Mouse (Mus musculus): Measurements from ENCODE around the gene Exoc7.

Gene Exoc7

DNA sequence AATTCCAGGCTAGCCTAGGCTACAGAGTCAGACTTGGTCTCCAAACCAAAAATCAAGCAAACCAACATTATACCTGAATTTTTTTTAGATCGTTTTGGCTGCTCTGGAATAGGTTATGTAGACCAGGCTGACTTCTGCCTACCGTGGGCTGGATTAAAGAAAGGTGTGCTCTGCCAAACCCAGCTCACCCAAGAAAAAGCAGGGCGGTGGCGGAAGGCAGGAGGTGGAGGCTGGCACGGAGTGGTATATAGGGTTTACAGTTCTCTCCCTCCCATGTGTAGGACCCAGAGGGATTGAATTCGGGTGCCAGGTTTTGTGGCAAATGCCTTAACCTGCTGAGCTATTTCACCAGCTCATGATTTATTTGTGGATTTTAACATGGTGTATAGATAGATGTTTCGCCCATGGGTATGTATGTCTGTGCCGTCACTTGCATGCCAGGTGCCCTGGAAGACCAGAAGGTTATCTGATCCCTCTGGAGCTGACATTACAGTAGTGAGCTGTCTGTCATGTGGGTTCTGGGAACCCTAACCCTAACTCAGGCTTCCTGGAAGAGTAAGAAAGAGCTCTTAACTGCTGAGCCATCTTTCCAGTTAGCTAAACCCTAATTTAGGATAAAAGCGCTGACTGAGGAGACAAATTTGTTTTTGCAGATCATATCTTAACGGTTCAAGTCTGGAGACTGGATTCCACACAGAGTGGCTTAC, at the start of gene Exoc7:
TSS of gene Exoc7 (minus strand) at position 215 of the 707 bp plus-strand sequence.
- DNase-seq: no peak

GRCm38 (mm10) chr11:116354521-116354920, 47.5 kb upstream of the Exoc7 start:
- no peak for DNase-seq

DNA sequence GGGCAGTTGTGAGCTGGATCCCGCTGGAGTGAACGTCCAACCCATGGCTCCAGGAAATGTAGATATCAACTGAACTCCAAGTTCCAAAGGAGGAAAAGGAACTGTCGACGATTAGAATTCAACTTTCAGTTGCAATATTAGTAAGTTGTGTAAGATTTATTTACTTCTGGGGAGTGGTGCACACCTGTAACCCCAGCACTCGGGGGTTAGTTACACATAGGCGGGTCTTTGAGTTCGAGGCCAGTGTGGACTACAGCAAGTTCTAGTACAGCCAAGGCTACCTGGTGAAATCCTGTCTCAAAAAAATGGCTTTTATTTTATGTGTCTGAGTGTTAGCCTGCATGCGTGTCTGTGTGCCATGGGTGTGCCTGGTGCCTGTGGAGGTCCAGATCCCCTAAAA, 46.5 kb upstream of the Exoc7 start:
- DNase-seq: no peak

- no peak for DNase-seq
Measured at GRCm38 (mm10) chr11:116351294-116351693, 44.3 kb upstream of the Exoc7 start.

GRCm38 (mm10) chr11:116347955-116348354, 40.9 kb upstream of the Exoc7 start:
- no peak for DNase-seq

GRCm38 (mm10) chr11:116347012-116347411, 40.0 kb upstream of the Exoc7 start:
- no peak for DNase-seq

- DNase-seq: no peak
Measured at GRCm38 (mm10) chr11:116342069-116342791, 35.2 kb upstream of the Exoc7 start.

GRCm38 (mm10) chr11:116337531-116337930, 30.5 kb upstream of the Exoc7 start:
- no peak for DNase-seq

GRCm38 (mm10) chr11:116337000-116337399, 30.0 kb upstream of the Exoc7 start:
- DNase-seq: no peak

- DNase-seq: no peak
Measured at GRCm38 (mm10) chr11:116336393-116336792, 29.4 kb upstream of the Exoc7 start.

DNA sequence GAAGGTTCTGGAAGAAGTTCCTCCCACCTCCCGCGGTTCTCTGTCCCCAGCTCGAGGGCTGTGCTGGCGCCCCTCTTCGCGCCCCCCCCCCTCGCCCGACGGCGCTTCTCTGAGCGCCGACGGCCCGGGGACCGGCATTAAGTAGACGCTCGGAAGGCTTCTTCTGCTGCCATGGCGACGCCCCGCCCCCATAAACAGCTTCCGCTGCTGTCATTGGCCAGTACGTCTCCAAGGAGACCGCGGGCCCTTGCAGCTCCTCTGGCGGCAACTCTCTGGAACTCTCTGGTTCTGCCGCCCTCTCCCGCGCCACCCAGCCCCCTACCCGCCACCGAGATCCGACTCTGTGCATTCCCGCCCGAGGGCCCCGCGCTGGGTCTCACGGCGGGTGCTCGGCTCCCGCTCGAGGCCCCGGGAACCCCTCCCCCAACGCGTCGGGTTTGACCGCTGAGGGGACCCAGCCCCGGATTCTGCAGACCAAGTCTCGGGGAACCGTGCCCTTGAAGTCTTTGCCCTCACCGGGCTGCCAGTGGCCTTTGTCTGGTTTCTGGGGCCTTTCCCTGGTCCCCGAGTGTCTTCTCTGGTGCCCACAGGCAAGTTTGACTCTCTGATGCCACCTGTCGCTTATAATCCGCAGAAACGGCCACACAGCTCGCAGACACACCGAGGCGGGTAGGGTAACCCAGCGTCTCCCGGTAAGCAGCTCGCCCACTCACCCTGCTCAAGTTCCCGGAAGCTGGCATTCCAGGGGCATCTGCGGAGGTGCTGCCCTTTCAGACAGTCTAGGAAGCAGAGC, 28.4 kb upstream of the Exoc7 start, which contains the start of gene Foxj1:
TSS of gene Foxj1 (minus strand) at position 156 of the 793 bp plus-strand sequence.
- DNase-seq: peak; percentile 93

DNA sequence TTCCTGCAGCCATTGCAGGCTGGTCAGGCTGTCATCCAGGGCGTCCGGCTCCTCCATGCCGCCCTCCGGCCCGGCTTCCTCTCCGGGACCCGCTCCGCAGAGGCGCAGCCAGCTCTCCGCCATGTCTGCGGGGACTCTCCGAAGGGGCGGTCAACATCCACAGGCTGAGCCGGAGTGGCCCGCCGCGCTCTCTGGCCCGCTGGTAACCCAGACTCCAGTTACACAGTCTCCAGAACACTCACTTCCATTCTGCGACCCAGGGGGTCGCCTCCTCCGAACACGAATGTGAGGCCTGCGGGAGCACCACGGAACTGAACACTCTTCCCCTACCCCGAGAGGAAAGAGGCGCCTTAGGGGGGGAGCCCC, 27.4 kb upstream of the Exoc7 start:
- no peak for DNase-seq

GRCm38 (mm10) chr11:116333526-116334416, 26.7 kb upstream of the Exoc7 start:
- peak; percentile 52 for DNase-seq

DNA sequence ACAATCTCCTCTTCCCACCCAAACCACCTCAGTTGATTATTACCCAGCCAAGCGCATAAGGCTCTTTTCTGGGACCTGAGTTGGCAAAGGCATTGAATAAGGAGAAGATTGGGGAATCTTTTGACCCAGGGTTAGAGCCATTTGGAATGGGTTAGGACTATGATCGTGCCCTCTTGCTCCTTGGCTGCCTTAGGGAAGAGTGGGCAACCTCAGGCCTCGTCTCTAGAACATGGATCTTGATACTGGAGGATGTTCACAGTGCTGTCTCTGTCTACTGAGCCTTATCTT, 25.9 kb upstream of the Exoc7 start:
- DNase-seq: peak; percentile 41

DNA sequence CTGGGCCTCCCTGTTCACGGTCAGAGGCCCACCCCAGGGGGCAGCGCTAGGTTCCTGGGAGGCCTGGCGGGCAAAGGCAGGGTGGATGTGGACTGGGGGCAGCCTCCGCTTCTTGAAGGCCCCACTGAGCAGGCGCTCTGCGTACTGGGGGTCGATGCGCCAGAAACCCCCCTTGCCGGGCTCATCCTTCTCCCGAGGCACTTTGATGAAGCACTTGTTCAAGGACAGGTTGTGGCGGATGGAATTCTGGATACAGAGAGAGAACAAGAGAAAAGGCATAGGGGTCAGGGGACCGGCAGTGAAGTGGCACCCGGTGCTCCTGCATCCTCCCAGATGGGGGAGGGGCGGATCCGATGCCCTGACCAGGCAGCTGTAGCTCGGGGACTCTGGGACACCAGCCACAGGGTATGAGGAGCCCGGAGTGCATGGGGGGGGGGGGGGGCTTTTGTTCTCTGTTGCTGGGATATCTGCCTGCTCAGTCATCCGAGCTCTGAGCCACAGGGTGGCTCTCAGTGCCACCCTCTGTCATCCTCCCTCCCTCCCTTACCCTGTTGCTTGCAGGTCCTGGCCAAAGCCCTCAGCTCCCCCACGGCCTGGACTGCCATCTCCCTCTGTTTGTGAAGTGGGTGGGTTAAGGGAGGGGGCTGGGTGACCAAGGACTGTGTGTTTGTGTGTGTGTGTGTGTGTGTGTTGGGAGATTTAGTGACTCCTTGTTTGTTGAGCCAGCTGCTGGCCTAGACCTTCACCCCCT, 25.4 kb upstream of the Exoc7 start:
- no peak for DNase-seq

GRCm38 (mm10) chr11:116330211-116330518, 23.1 kb upstream of the Exoc7 start:
- DNase-seq: no peak

DNA sequence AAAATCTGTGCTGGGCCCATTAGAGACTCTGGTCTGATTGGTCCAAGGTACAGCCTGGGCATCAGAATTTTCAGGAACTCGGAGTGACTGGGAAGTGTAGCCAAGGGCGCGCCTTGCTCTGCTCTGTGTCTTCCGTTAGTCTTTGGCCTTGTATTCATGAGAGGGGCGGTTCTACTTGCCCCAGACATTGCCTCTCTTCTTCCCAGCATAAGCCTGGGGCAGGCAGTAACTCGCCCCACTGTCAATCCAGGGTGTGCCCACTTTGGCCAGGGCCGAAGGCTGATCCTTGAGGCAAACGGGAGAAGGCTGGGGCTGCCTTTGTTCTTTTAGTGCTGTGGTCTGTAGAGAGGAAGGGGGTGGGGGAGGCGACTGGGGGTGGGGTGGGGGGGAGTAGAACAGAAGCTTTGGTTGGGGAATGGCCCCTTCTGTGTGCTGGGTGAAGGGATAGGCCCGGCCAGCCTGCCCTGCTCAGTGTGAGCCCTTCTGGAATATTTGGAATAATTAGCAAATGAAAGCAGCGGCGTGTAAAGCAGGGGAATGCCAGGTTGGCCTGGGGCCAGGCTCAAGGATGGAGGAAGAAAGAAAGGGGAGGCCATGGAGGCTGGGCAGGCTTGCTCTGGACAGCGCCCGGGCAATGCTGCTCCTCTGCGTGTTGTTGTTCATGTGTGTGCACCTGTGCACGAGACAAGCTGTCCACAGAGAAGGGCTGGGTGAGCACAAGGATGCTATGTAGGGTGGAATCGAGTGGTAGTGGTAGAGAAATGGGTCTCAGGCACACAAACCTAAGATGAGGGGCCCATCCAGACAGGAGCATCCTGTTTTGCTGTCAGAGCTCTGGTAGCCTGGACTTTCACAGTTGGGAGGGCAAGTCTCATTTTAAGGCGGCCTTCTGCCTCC, 22.5 kb upstream of the Exoc7 start:
- peak; percentile 39 for DNase-seq

GRCm38 (mm10) chr11:116326963-116327603, 20.1 kb upstream of the Exoc7 start:
- DNase-seq: no peak

DNA sequence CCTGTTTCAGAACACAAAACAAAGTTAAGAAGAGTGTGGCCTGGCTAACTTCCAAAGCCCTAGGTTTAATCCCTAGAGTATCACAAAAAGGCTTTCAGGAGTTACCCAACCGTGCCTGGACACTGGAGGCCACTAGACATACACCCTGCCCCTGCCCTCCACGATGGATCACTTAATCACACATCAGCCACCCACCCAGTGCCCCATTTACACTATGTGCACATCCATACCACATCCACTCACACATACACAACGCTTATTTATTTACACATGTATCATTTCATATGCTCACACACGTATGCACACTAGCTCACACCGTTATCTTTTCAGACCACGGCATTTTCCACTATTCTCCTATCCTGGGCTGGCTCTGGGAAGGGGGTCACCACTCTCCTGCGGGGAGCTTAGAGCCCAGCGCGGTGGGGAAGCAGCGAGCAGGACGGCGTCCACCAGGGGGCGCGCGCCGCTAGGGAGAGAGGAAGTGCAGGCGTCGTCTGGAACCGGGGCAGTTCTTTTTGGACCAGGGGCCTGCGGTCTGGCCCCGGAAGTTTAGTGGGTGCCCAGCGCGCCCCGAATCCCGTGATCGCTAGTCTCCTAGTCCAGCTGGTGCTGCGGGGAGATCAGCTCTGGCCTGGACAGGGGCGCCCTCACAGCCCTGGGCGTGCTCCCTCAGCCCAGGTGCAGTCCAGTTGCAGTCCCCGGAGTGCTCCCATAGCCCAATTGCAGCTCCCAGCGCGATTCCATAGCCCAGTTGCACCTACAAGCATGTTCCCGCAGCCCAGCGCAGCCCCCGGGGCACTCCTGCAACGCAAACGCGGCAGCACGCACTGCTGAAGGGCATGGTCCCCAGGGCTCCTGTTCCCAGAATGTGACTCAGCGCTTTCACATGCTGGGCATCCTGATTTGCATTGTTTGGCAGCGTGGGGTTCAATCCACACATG, 12.0 kb upstream of the Exoc7 start:
- peak; percentile 58 for DNase-seq

All from kidney, adult 11 months (tissue).